Mouse (Mus musculus) layer of hippocampus, postnatal 14 days (tissue): ENCODE data around the gene Ppp1r11. TPM values are rescaled to one million over a fixed set of nuclear protein-coding genes. Genes with fewer than 3 reads are reported as not detected.

Source experiments
- DNase-seq, 2 experiments: peaks; one replicate each; pipeline ENCODE4 v3.0.0; 2021 to 2022; ENCODE audit warnings: low spot score in 2 of 2, mixed read lengths in 1 of 2
- total RNA-seq, 2 experiments: library from RNA; stranded (reverse); gene quantifications; 2 replicates each; pipeline ENCODE4 v1.2.3; 2021

The Ppp1r11 gene
- total RNA-seq, 2 experiments from 2014 or later = 88.6 to 96.9 TPM

DNA sequence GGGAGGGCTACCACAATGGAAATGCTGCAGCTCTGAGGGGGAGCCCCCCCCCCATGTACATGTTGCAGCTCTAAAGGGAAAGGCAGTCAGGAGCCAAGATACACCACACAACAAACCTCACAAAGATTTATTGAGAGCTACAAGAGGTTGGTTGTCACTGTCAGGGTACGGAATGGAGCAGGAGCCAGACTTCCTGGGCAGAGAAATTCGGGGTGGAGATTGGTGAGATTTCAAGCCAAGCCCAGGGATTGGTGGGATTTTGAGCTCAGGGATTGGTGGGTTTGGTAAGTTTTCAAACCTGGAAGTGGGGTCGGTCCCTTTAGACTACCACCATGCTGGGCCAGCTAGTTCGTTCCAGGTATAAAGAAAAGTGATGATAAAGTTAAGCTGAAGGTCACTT, 28.1 kb downstream of the Ppp1r11 start:
- no peak for DNase-seq

DNA sequence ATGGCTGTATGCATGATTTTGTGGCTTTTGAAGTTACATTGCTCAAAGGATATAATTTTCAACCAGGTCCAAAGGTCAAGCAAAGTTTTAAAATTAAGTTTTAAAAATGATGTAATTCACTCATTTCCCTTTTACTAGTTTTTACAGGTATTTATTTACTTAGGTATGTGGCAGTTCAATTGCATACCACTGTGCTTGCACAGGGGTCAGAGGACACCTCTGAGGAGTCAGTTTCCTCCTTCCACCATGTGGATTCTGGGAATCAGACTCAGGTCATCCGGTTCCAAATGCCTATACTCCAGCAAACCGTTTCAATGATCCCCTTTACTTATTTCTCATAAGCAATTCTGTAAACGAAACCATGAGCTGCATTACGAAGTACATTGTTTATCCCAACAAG, 28.8 kb downstream of the Ppp1r11 start:
- DNase-seq = no peak

DNA sequence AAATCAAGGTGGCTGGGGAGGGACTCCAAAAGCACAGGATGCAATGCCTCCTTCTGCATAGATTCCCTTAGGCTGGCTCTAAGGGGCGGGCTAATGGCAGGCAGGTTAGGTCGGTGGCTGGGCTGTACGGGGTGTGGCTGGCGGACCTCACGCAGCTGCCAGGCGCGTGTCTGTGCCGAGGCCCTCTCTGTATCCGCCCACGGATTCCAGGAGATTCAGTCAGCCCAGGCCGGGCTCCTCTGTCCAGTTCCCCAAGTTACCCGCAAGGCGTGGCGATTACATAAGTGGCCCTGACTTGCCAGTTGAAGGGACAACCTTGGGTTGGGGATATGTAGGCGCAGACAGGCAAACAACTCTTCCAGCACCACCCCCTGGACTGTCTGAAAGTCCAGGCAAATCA, 31.3 kb downstream of the Ppp1r11 start:
- DNase-seq = no peak

DNA sequence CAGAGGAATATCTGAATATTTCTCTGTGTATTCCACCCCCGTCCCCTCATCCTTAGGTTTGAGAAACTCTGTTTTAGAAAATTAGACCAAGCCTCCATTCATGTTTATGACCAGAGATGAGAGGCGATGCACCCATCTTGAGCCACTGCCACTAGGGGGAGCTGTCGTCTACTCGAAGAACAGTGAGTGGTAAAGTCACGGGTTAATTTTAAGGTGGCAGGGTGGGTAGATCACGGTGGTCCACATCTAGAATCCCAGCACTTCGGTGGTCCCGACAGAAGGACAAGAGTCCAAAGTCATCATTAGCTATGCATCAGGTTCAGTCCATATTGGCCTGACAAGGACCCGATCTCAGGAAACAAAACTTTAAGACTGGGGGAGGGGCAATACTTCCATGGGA, 36.5 kb downstream of the Ppp1r11 start:
- peak; percentile 52 to 58 for DNase-seq

DNA sequence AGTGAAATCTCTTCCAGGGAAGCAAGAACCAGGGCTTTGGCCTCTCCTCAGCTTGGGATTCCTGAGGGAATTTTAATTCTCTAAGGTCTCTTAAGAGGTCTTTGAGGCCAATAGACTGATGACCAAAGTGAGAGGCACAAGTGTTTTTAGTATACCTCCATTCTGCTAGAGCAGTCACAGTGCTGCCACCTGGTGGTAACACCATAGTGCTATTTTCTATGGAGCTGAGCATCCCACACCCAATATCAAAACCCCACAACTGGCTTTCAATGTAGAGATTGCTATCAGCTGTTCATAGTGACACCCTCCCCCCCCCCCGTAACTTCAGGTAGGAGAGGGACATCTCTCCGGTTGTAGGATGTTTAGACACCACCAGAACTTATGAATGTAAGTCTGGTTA, 37.4 kb downstream of the Ppp1r11 start:
- peak; percentile 56 to 77 for DNase-seq

DNA sequence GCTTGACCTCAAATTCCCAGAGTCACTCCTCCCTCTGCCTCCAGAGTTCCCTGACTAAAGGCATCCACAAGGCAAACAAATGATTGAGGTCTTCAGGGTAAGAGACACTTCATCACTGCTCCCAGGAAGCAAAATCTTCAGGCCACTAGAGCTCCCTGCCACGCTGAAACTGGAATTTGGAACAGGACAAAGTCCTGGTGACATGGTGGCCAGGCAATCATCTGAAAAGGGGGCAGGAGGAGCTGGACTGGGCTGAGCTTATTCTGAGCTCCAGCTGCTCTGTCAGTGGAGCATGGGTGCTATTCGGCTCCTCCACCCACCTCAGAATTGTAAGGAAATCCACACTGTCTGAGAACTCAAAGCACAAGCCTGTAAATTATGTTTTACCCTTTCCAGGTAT, 39.5 kb downstream of the Ppp1r11 start:
- no peak for DNase-seq

DNA sequence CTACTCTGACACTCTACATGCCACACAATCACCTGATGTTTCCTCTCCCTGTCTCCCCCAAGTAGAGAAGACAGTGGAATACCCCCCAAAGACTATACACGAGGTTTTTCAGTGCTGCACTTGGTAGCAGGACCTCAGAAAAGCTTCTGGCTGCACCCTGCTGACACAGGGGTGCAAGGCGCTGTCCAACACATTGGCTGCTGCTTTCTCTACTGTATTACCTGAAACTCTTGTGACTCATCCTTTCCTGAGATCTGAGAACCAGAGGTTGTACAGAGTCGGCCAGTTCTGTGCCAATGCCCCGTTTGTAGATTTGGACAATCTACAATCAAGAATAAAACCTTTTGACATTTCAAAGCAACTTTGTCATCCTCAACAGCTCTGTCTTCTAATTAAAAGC, 41.7 kb downstream of the Ppp1r11 start:
- no peak for DNase-seq

DNA sequence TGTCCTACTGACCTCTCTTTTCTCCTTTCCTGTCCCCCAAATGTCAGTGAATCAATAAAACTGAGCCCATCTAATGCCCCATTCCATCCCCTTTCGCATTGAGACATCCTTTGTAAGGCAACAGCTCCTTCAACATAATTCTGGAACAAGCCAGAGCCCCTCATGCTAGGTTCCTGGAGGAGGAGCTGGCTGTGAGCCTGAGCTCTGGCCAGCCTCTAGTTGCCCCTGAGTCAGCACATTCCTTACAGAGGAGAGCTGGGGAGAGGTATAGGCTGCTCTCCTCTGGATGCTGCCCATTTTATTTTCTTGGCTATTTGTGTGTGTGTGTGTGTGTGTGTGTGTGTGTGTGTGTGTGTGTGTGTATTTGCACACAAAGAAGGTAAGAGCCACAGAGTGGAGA, 43.3 kb downstream of the Ppp1r11 start:
- DNase-seq = no peak

DNA sequence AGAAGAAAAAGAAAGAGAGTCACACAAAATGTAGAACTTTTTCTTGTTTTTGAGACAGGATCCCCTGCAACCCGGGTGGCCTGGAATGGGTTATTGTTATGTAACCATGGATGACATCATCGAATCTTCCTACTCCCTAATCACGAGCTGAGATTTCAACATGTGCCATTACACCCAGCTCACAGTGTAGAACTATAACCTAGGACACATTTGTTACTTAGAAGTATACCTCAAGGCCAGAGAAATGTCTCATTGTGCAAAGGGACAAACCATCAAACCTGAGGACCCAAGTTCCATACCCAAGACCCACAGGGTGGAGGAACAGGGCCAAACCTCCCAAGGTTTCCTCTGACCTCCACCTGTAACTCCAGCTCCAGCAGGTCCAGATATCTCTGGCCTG, 47.9 kb downstream of the Ppp1r11 start:
- DNase-seq = no peak

DNA sequence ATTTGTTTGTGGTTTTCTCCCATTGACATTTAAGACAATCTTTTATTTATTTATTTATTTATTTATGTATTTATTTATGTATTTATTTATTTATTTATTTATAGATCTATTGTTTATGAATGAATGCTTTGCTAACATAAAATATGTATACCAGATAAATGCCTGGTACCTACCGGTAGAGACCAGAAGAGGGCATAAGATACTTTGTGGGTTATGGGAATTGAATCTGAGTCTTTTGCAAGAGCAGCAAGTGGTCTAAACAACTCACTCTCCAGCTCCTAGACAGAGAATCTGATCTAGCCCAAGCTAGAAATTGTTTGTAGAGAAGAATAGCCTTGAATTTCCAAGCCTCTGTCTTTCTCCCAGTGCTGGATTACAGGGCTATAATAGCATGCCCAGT, 50.9 kb downstream of the Ppp1r11 start:
- DNase-seq = no peak

DNA sequence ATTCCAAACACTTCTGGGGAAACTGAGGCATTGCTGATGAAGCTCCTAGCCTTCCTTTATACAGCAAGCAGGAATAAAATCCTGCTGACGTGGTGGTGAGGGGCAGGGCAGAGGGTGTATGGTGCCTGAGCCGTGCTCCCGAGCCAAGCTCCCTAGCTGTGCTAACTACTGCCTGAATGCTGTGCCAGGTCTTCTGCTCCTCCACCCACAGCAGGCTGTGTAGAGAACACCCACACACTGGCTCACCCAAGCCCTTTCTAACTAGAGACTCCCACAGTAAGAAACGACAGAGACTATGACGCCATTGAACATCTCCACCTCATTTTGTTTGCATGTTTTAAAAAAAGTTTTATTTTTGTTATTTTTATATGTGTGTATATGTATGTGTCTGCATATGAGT, 51.5 kb downstream of the Ppp1r11 start:
- peak in 1 of 2 experiments; percentile 59 for DNase-seq

DNA sequence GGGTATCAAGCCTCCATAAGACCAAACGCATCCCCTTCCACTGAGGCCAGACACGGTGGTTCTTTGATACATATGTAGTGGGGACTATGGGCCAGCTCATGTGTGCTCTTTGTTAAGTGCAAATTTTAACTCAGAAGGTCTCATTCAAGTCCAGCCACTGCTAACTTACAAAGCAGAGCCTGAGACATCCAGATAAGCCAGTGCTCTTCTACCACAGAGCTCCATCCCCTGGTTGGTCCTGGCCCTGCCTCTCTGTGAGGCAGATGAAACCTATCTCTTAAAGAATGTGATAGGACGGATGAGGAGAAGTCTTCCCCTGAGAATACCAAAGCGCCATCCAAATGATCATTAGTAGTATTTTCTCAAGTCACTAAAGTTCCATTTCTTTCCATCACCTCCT, 52.2 kb downstream of the Ppp1r11 start:
- no peak for DNase-seq

Other genes with a start within 250 kb of the Ppp1r11 start
- gene H2-M10.5, start 178.8 kb downstream of the Ppp1r11 start, total RNA-seq = not detected
- not detected for gene H2-M10.6, start 139.6 kb downstream of the Ppp1r11 start, total RNA-seq
- gene Trim26, start 114.6 kb downstream of the Ppp1r11 start, total RNA-seq = 10 to 100 TPM; 23.5 to 27.1 TPM
- gene Trim15, start 84.5 kb downstream of the Ppp1r11 start, total RNA-seq = not detected
- gene Trim10, start 82.2 kb downstream of the Ppp1r11 start, total RNA-seq = not detected
- gene Trim40, start 61.6 kb downstream of the Ppp1r11 start, total RNA-seq = not detected
- gene Trim31, start 53.6 kb downstream of the Ppp1r11 start, total RNA-seq = not detected
- gene Rnf39, start 8.8 kb downstream of the Ppp1r11 start, total RNA-seq = 1 to 10 TPM; 4.2 to 4.6 TPM
- 10 to 100 TPM; 29.3 to 34.2 TPM for gene Znrd1, start 6.8 kb upstream of the Ppp1r11 start, total RNA-seq
- gene Znrd1as, start 6.9 kb upstream of the Ppp1r11 start, total RNA-seq = 1 to 10 TPM; 5.6 to 5.9 TPM
- gene 2410137M14Rik, start 29.5 kb upstream of the Ppp1r11 start, total RNA-seq = not detected
- 1 to 10 TPM; 2.1 to 3.0 TPM for gene H2-M5, start 37.8 kb upstream of the Ppp1r11 start, total RNA-seq
- gene Zfp57, start 49.4 kb upstream of the Ppp1r11 start, total RNA-seq = 10 to 100 TPM; 33.4 to 34.3 TPM
- 10 to 100 TPM; 56.9 to 66.4 TPM for gene Mog, start 71.7 kb upstream of the Ppp1r11 start, total RNA-seq
- gene Gabbr1, start 94.2 kb upstream of the Ppp1r11 start, total RNA-seq = 100 to 1,000 TPM; 609 to 643 TPM
- under 1 TPM in 1 of 2 experiments, not detected in 1; 0.12 TPM for gene Olfr90, start 136.8 kb upstream of the Ppp1r11 start, total RNA-seq
- not detected for gene Olfr91, start 146.5 kb upstream of the Ppp1r11 start, total RNA-seq
- gene Olfr92, start 168.3 kb upstream of the Ppp1r11 start, total RNA-seq = not detected
- gene Olfr93, start 209.8 kb upstream of the Ppp1r11 start, total RNA-seq = not detected
- gene Ubd, start 242.2 kb upstream of the Ppp1r11 start, total RNA-seq = not detected
- gene Olfr94, start 249.3 kb upstream of the Ppp1r11 start, total RNA-seq = not detected